Mouse (Mus musculus) forebrain, embryonic 12.5 days (tissue): Measurements from ENCODE around the gene Ankrd13b. TPM values are rescaled to one million over a fixed set of nuclear protein-coding genes. Genes with fewer than 3 reads are reported as not detected.

Experiments used
- ATAC-seq: fragments of 200-750 bp; cut with Nextera tagmentation; 2 replicates; pipeline ENCODE4 v1.8.0; 2017; ENCODE audit warnings: moderate TSS enrichment; ENCODE audit not compliant: low FRiP score
- H3K27ac ChIP-seq: fragments of 300-500 bp; sonication (generic); 2 replicates; pipeline ENCODE4 v1.5.1; 2016; ENCODE audit warnings: mild to moderate bottlenecking
- H3K27me3 ChIP-seq: fragments of 300-500 bp; sonication (generic); 2 replicates; pipeline ENCODE4 v1.6.1; 2016; ENCODE audit warnings: mild to moderate bottlenecking
- H3K36me3 ChIP-seq: fragments of 300-500 bp; sonication (generic); replicated peaks from 2 replicates; pipeline ENCODE4 v1.6.1; 2016; ENCODE audit warnings: mild to moderate bottlenecking
- H3K4me1 ChIP-seq: fragments of 300-500 bp; sonication (generic); 2 replicates; pipeline ENCODE4 v1.6.1; 2016
- H3K4me2 ChIP-seq: fragments of 300-500 bp; sonication (generic); 2 replicates; pipeline ENCODE4 v1.6.1; 2016; ENCODE audit warnings: mild to moderate bottlenecking, moderate library complexity
- H3K4me3 ChIP-seq: fragments of 300-500 bp; sonication (generic); replicated peaks from 2 replicates; pipeline ENCODE4 v1.5.1; 2016; ENCODE audit warnings: mild to moderate bottlenecking
- H3K9ac ChIP-seq: fragments of 300-500 bp; sonication (generic); 2 replicates; pipeline ENCODE4 v1.6.1; 2016; ENCODE audit warnings: mild to moderate bottlenecking
- H3K9me3 ChIP-seq: fragments of 300-500 bp; sonication (generic); 2 replicates; pipeline ENCODE4 v1.6.1; 2016
- WGBS: fragments of 180-500 bp; shearing (Covaris S2); methylation state at CpG from one replicate; pipeline ENCODE4 v1.1.7; 2016; 5-methylcytosine and 5-hydroxymethylcytosine counted together
- polyA plus RNA-seq: library from polyadenylated mRNA; unstranded; fragments of >200 nt; fragmentation: Nextera tagmentation; extraction: Ambion mirVana; gene quantifications from 2 replicates; pipeline ENCODE4 v1.2.1, GENCODE M21; 2016

Ankrd13b gene
- polyA plus RNA-seq, 1 experiment from 2014 or later = 25.1 TPM

GRCm38 (mm10) chr11:77485229-77485628 is 4.2 kb downstream of the Ankrd13b start:
- Histone ChIP-seq H3K4me1 (peaks cover 67% of the 10 kb centered on the region), H3K9ac (no peak overlapping the region; the same call in 1 of the 2 replicates), H3K4me2 (peak overlapping the region; percentile 81), H3K9me3 (no peaks in the 10 kb centered on the region), H3K4me3 (0 out of 2 replicates have a peak overlapping the region, but pooled peaks have one; percentile 1), H3K36me3 (peaks cover 3% of the 10 kb centered on the region; the same call in 1 of the 2 replicates), H3K27ac (peak overlapping the region; percentile 57), H3K27me3 (no peaks in the 10 kb centered on the region)
- no peak; the same call in 1 of the 2 replicates for ATAC-seq
- 35% methylated on average over 6 of the region's 6 CpGs for WGBS

DNA sequence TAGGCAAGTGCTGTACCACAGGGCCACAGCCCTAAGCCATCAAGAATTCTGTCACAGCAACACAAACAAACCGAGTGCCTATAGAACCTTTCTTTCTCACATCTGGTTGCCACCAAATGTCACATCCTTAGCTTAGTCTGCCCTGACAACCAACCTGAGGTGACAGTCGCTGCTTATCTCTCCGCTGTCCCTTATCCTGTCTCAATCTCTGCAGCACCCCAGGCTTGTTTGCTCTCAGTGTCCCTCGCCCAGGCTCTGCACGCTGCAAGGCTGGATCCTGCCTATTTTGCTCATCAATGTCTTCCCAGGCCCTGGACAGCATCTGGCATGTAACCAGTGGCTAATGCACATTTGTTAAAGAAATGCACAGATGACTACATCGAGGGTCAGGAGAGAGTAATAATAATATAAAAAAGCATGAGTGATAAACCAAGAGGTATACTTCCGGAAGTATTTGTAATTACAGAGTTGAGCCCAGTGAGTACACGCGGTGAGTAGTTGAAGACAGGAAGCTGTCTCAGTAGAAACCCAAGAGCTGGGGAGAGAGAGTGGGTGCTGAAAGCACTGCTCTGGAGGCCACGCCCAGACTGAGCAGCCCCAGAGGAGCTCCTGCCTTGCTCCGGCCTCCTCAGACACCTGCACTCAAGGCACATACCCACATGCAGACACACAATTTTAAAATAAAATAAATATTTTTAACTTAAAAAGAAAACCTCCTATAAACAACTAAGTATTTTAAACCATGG is 5.8 kb downstream of the Ankrd13b start:
- Histone ChIP-seq H3K9ac (no peak overlapping the region), H3K27ac (no peak overlapping the region), H3K27me3 (no peaks in the 10 kb centered on the region), H3K36me3 (peaks cover 3% of the 10 kb centered on the region; the same call in 1 of the 2 replicates), H3K4me3 (no peak overlapping the region), H3K4me1 (peaks cover 62% of the 10 kb centered on the region), H3K4me2 (no peak overlapping the region), H3K9me3 (no peaks in the 10 kb centered on the region)
- WGBS = 84% methylated on average over 11 of the region's 11 CpGs
- ATAC-seq = no peak

DNA sequence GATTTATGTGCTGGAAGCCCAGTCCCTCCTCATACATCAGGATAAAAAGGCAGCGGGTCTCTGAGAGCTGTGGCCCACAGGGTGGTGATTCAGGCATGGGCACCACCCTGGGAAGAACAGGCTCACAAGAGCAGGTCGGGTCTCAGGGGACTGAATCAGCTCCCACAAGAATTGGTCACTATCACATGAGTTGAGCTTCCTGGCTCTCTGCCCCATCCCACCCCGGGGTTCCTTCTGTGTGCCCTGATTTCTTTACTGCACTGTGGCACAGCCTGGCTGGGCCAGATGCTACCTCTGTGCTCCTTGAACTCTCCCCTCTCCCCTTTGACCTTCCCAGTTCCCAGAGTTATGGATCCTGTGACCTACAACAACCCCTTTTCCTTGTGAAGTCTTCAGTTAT is 6.4 kb downstream of the Ankrd13b start:
- H3K36me3 ChIP-seq = peaks cover 3% of the 10 kb centered on the region; the same call in 1 of the 2 replicates
- 70% methylated on average over 3 of the region's 3 CpGs for WGBS
- H3K4me2 ChIP-seq = no peak overlapping the region
- H3K9me3 ChIP-seq = no peaks in the 10 kb centered on the region
- ATAC-seq = no peak
- peaks cover 55% of the 10 kb centered on the region for H3K4me1 ChIP-seq
- no peak overlapping the region for H3K9ac ChIP-seq
- H3K27me3 ChIP-seq = no peaks in the 10 kb centered on the region
- H3K4me3 ChIP-seq = no peak overlapping the region
- no peak overlapping the region for H3K27ac ChIP-seq

GRCm38 (mm10) chr11:77476895-77477294 is 12.6 kb downstream of the Ankrd13b start:
- Histone ChIP-seq H3K27me3 (no peaks in the 10 kb centered on the region), H3K27ac (no peak overlapping the region), H3K4me1 (peaks cover 8% of the 10 kb centered on the region; the same call in 1 of the 2 replicates), H3K4me2 (no peak overlapping the region), H3K36me3 (peaks cover 38% of the 10 kb centered on the region), H3K9me3 (no peaks in the 10 kb centered on the region), H3K4me3 (no peak overlapping the region), H3K9ac (no peak overlapping the region)
- WGBS = 90% methylated on average over 6 of the region's 6 CpGs
- ATAC-seq = no peak

GRCm38 (mm10) chr11:77476216-77476615 is 13.3 kb downstream of the Ankrd13b start:
- Histone ChIP-seq H3K4me1 (0 out of 2 replicates have a peak, but pooled peaks cover 4% of the 10 kb centered on the region), H3K27ac (no peak overlapping the region), H3K36me3 (peaks cover 44% of the 10 kb centered on the region), H3K4me2 (no peak overlapping the region), H3K9me3 (no peaks in the 10 kb centered on the region), H3K4me3 (no peak overlapping the region), H3K27me3 (no peaks in the 10 kb centered on the region), H3K9ac (no peak overlapping the region)
- 95% methylated on average over 14 of the region's 14 CpGs for WGBS
- no peak for ATAC-seq

DNA sequence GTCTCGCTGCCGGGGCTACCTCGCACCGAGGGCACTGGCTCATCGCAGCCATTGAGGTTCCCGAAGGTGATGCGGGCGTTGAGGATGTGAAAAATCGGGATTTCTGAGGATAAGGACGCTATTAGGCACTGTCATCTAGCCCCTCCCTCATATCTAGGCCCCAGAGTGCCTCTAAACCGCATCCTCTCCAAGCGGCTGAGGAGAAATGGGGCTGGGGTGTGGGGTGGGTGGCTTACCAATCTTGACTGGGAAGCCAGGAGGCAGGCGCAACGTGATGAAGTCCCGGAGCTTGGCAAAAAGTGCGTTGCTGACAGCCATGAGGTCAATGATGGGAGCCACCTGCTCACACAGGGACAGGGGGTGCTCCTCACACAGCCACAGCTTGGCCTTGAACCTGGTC is 16.7 kb downstream of the Ankrd13b start:
- no peak for ATAC-seq
- Histone ChIP-seq H3K4me2 (no peak overlapping the region), H3K27me3 (peaks cover 18% of the 10 kb centered on the region), H3K36me3 (peaks cover 57% of the 10 kb centered on the region), H3K4me1 (peaks cover 3% of the 10 kb centered on the region; the same call in 1 of the 2 replicates), H3K9ac (no peak overlapping the region), H3K27ac (no peak overlapping the region), H3K4me3 (no peak overlapping the region), H3K9me3 (no peaks in the 10 kb centered on the region)
- WGBS = 91% methylated on average over 16 of the region's 16 CpGs

GRCm38 (mm10) chr11:77471407-77471806 is 18.1 kb downstream of the Ankrd13b start:
- no peak overlapping the region for H3K9ac ChIP-seq
- peaks cover 54% of the 10 kb centered on the region for H3K36me3 ChIP-seq
- no peak overlapping the region for H3K4me2 ChIP-seq
- H3K9me3 ChIP-seq = no peaks in the 10 kb centered on the region
- no peak for ATAC-seq
- no peak overlapping the region for H3K4me3 ChIP-seq
- peaks cover 31% of the 10 kb centered on the region for H3K27me3 ChIP-seq
- WGBS = 75% methylated on average over 26 of the region's 29 CpGs
- no peak overlapping the region for H3K27ac ChIP-seq
- H3K4me1 ChIP-seq = peaks cover 6% of the 10 kb centered on the region; the same call in 1 of the 2 replicates

GRCm38 (mm10) chr11:77468397-77468796 is 21.1 kb downstream of the Ankrd13b start:
- H3K9ac ChIP-seq = no peak overlapping the region
- H3K27ac ChIP-seq = no peak overlapping the region
- peaks cover 61% of the 10 kb centered on the region for H3K27me3 ChIP-seq
- no peak overlapping the region for H3K4me2 ChIP-seq
- ATAC-seq = no peak
- peaks cover 34% of the 10 kb centered on the region for H3K36me3 ChIP-seq
- H3K9me3 ChIP-seq = no peaks in the 10 kb centered on the region
- peaks cover 6% of the 10 kb centered on the region; the same call in 1 of the 2 replicates for H3K4me1 ChIP-seq
- WGBS = 86% methylated on average over 9 of the region's 9 CpGs
- no peak overlapping the region for H3K4me3 ChIP-seq

DNA sequence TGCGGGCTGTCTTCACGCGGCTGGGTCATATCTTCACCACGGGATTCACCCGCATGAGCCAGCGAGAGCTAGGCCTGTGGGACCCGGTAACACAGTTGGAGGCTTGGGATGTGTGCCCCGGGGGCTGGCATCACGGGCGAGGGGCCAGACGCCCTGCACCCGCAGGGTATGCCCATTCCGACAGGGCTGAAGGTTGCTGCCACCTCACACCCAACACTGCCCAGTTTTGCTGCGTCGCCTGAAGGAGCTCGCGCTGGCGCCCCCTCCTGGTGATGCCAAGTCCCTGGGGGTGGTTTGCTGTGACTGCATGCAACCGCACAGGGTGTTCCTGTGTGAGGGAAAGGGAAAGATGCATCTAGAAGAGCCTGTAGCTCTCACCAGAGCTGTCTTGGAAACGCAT is 21.7 kb downstream of the Ankrd13b start:
- Histone ChIP-seq H3K27ac (no peak overlapping the region), H3K27me3 (peaks cover 67% of the 10 kb centered on the region)
- 10% methylated on average over 20 of the region's 20 CpGs for WGBS

DNA sequence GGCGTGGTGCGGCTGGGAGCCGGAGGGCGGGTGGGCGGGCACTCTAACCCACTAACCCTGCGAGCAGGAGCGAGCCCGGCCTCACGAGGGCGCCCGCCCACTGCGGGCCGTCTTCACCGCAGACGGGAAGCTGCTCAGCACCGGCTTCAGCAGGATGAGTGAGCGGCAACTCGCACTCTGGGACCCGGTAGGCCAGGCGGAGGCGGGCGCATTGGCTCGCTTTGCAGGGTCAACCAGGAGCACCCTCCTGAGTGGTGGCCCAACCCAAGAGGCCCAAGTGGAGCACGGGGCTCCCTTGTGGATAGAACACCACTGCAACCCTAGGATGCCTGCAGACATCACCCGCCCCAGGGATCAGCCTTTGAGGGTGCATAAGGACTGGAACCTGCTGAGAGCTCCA is 22.3 kb downstream of the Ankrd13b start:
- ATAC-seq = no peak; the same call in 1 of the 2 replicates
- H3K27me3 ChIP-seq = peaks cover 73% of the 10 kb centered on the region
- H3K27ac ChIP-seq = no peak overlapping the region
- H3K4me2 ChIP-seq = no peak overlapping the region; the same call in 1 of the 2 replicates
- H3K9me3 ChIP-seq = no peaks in the 10 kb centered on the region
- WGBS = 5% methylated on average over 25 of the region's 25 CpGs
- H3K4me1 ChIP-seq = peaks cover 15% of the 10 kb centered on the region
- H3K36me3 ChIP-seq = peaks cover 22% of the 10 kb centered on the region
- no peak overlapping the region for H3K4me3 ChIP-seq
- no peak overlapping the region for H3K9ac ChIP-seq

More for the DNA sequence above, 21.7 kb downstream of the Ankrd13b start:
- ATAC-seq = no peak
- no peak overlapping the region for H3K4me3 ChIP-seq
- H3K9ac ChIP-seq = no peak overlapping the region
- H3K4me1 ChIP-seq = peaks cover 9% of the 10 kb centered on the region
- H3K4me2 ChIP-seq = peak overlapping the region; percentile 31
- H3K9me3 ChIP-seq = no peaks in the 10 kb centered on the region
- H3K36me3 ChIP-seq = peaks cover 28% of the 10 kb centered on the region

- Histone ChIP-seq H3K4me2 (no peak overlapping the region), H3K4me1 (peaks cover 21% of the 10 kb centered on the region), H3K27ac (no peak overlapping the region), H3K36me3 (peaks cover 16% of the 10 kb centered on the region), H3K9me3 (no peaks in the 10 kb centered on the region), H3K9ac (no peak overlapping the region), H3K4me3 (no peak overlapping the region), H3K27me3 (peaks cover 79% of the 10 kb centered on the region)
- ATAC-seq = no peak
- 34% methylated on average over 9 of the region's 9 CpGs for WGBS
Observed at GRCm38 (mm10) chr11:77466544-77466943, 22.9 kb downstream of the Ankrd13b start.

GRCm38 (mm10) chr11:77465111-77465510 is 24.4 kb downstream of the Ankrd13b start:
- Histone ChIP-seq H3K36me3 (peaks cover 1% of the 10 kb centered on the region; the same call in 1 of the 2 replicates), H3K27ac (no peak overlapping the region), H3K4me2 (no peak overlapping the region), H3K9me3 (no peaks in the 10 kb centered on the region), H3K4me1 (peaks cover 21% of the 10 kb centered on the region), H3K27me3 (peaks cover 89% of the 10 kb centered on the region), H3K9ac (no peak overlapping the region), H3K4me3 (no peak overlapping the region)
- no peak for ATAC-seq
- WGBS = 61% methylated on average over 3 of the region's 3 CpGs

DNA sequence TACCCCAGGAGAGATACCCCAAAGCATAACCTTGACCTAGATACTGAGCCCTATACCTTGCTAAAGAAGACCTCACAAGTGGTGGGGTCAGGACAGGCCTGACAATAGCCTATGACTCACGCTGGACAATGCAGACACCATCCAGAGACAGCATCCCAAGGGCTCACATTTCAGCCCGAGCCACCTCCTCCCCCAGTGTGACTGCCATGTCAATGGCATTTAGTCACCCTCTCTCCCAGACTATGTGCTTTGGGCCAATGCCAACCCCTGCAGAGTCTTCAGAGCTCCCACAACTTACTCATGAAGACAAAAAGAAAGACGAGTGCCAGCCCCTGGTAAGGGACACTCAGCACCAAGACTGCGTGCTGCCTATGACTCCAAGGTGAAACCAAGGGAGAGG is 24.8 kb downstream of the Ankrd13b start:
- 64% methylated on average over 4 of the region's 4 CpGs for WGBS
- Histone ChIP-seq H3K27ac (no peak overlapping the region), H3K27me3 (peaks cover 89% of the 10 kb centered on the region)

More for the DNA sequence above, 24.8 kb downstream of the Ankrd13b start:
- no peak overlapping the region for H3K4me3 ChIP-seq
- no peaks in the 10 kb centered on the region for H3K9me3 ChIP-seq
- H3K4me2 ChIP-seq = no peak overlapping the region
- no peak for ATAC-seq
- H3K36me3 ChIP-seq = no peaks in the 10 kb centered on the region
- H3K4me1 ChIP-seq = peaks cover 21% of the 10 kb centered on the region
- no peak overlapping the region for H3K9ac ChIP-seq
